Mouse (Mus musculus) heart, embryonic 16.5 days (tissue): ENCODE measurements around the gene Patz1. TPM values are rescaled to one million over a fixed set of nuclear protein-coding genes. Genes with fewer than 3 reads are reported as not detected.

Source experiments
- ATAC-seq: fragments of 200-750 bp; cut with Nextera tagmentation; replicated peaks from 2 replicates; pipeline ENCODE4 v1.8.0; 2017; ENCODE audit warnings: moderate number of reproducible peaks; ENCODE audit not compliant: insufficient read depth, low FRiP score; ENCODE audit errors: extremely low read depth
- H3K27ac ChIP-seq: fragments of 300-500 bp; sonication (generic); 2 replicates; pipeline ENCODE4 v1.5.1; 2014; ENCODE audit warnings: mild to moderate bottlenecking, low read length, control low read depth, moderate library complexity
- H3K27me3 ChIP-seq: fragments of 300-500 bp; sonication (generic); 2 replicates; pipeline ENCODE4 v1.6.1; 2014; ENCODE audit warnings: low read length, mixed read lengths; ENCODE audit not compliant: control insufficient read depth, insufficient read depth
- H3K36me3 ChIP-seq: fragments of 300-500 bp; sonication (generic); 2 replicates; pipeline ENCODE4 v1.6.1; 2014; ENCODE audit not compliant: control insufficient read depth, insufficient read depth
- H3K4me1 ChIP-seq: fragments of 300-500 bp; sonication (generic); 2 replicates; pipeline ENCODE4 v1.6.1; 2014; ENCODE audit warnings: low read length, mixed read lengths; ENCODE audit not compliant: control insufficient read depth, insufficient read depth
- H3K4me2 ChIP-seq: fragments of 300-500 bp; sonication (generic); 2 replicates; pipeline ENCODE4 v1.6.1; 2014; ENCODE audit warnings: low read depth, mild to moderate bottlenecking, control low read depth, low read length
- H3K4me3 ChIP-seq: fragments of 300-500 bp; sonication (generic); 2 replicates; pipeline ENCODE4 v1.5.1; 2014; ENCODE audit warnings: mild to moderate bottlenecking, control low read depth, low read length
- H3K9ac ChIP-seq: fragments of 300-500 bp; sonication (generic); 2 replicates; pipeline ENCODE4 v1.6.1; 2014; ENCODE audit warnings: low read length, control low read depth
- H3K9me3 ChIP-seq: fragments of 300-500 bp; sonication (generic); replicated peaks from 2 replicates; pipeline ENCODE4 v1.6.1; 2016; ENCODE audit warnings: low read length; ENCODE audit not compliant: control insufficient read depth
- WGBS: fragments of 180-500 bp; shearing (Covaris S2); extraction: QIAGEN DNeasy Blood & Tissue Kit; methylation state at CpG from one replicate; pipeline ENCODE4 v1.1.7; 2014; 5-methylcytosine and 5-hydroxymethylcytosine counted together
- polyA plus RNA-seq: library from polyadenylated mRNA; unstranded; fragments of >200 nt; fragmentation: Nextera tagmentation; extraction: Ambion mirVana; gene quantifications from 2 replicates; pipeline ENCODE4 v1.2.1, GENCODE M21; 2015

Gene Patz1
- polyA plus RNA-seq, 1 experiment from 2014 or later, result 25.7 TPM

- Histone ChIP-seq H3K4me1 (peaks cover 22% of the 10 kb centered on the region), H3K9me3 (no peaks in the 10 kb centered on the region), H3K9ac (peak overlapping the region; percentile 50), H3K27ac (peak overlapping the region; percentile 47), H3K4me3 (no peak overlapping the region), H3K27me3 (no peaks in the 10 kb centered on the region), H3K36me3 (peaks cover 46% of the 10 kb centered on the region), H3K4me2 (no peak overlapping the region)
- WGBS, result 70% methylated on average over 4 of the region's 4 CpGs
- no peak for ATAC-seq
Observed at GRCm38 (mm10) chr11:3349343-3349695, 60.6 kb downstream of the Patz1 start.

GRCm38 (mm10) chr11:3352131-3352530 lies 63.5 kb downstream of the Patz1 start:
- Histone ChIP-seq H3K9me3 (no peaks in the 10 kb centered on the region), H3K27ac (no peak overlapping the region), H3K27me3 (no peaks in the 10 kb centered on the region), H3K36me3 (peaks cover 44% of the 10 kb centered on the region), H3K4me2 (no peak overlapping the region), H3K4me1 (peaks cover 22% of the 10 kb centered on the region), H3K9ac (no peak overlapping the region), H3K4me3 (no peak overlapping the region)
- no peak for ATAC-seq
- 91% methylated on average over 9 of the region's 9 CpGs for WGBS

GRCm38 (mm10) chr11:3352990-3353585 lies 64.4 kb downstream of the Patz1 start:
- Histone ChIP-seq H3K27ac (no peak overlapping the region), H3K4me2 (no peak overlapping the region), H3K4me1 (peaks cover 13% of the 10 kb centered on the region), H3K27me3 (no peaks in the 10 kb centered on the region), H3K9me3 (no peaks in the 10 kb centered on the region), H3K9ac (no peak overlapping the region), H3K4me3 (no peak overlapping the region), H3K36me3 (peaks cover 47% of the 10 kb centered on the region)
- 48% methylated on average over 18 of the region's 18 CpGs for WGBS
- no peak for ATAC-seq

Other genes with a start within 250 kb of the Patz1 start
- gene Sfi1, start 95.4 kb upstream of the Patz1 start, polyA plus RNA-seq, result 12.0 and 12.1 TPM in 2 replicates
- gene Eif4enif1, start 86.5 kb upstream of the Patz1 start, polyA plus RNA-seq, result 29.2 and 31.9 TPM in 2 replicates
- gene Drg1, start 22.5 kb upstream of the Patz1 start, polyA plus RNA-seq, result 166 and 198 TPM in 2 replicates
- 40.9 and 41.1 TPM in 2 replicates for gene Pik3ip1, start 41.5 kb downstream of the Patz1 start, polyA plus RNA-seq
- gene Limk2, start 120.3 kb downstream of the Patz1 start, polyA plus RNA-seq, result 47.1 and 54.9 TPM in 2 replicates
- 30.6 and 31.9 TPM in 2 replicates for gene Rnf185, start 163.5 kb downstream of the Patz1 start, polyA plus RNA-seq
- 0.20 and 0.22 TPM in 2 replicates for gene Pla2g3, start 199.4 kb downstream of the Patz1 start, polyA plus RNA-seq
- gene Inpp5j, start 215.9 kb downstream of the Patz1 start, polyA plus RNA-seq, result 10.9 and 12.1 TPM in 2 replicates
- 119 and 126 TPM in 2 replicates for gene Selenom, start 225.8 kb downstream of the Patz1 start, polyA plus RNA-seq